Mouse (Mus musculus) G1E (cell line): ENCODE results near the gene Nectin4.

Experiments
- CTCF ChIP-seq: IDR thresholded peaks from 2 replicates; pipeline ENCODE4 v1.5.1; 2012; ENCODE audit warnings: low read depth, low read length, inconsistent platforms, mixed read lengths
- GATA1 ChIP-seq: IDR thresholded peaks from 2 replicates; pipeline ENCODE4 v1.6.1; 2012; ENCODE audit warnings: borderline replicate concordance, low read length, inconsistent platforms, mixed read lengths
- TAL1 ChIP-seq: conservative IDR thresholded peaks from 2 replicates; pipeline ENCODE4 v1.6.1; 2012; ENCODE audit warnings: low read depth, low read length, inconsistent platforms, mixed read lengths

- no peak for TF ChIP-seq CTCF
- no peak for TF ChIP-seq GATA1
- no peak for TF ChIP-seq TAL1
Measured at GRCm38 (mm10) chr1:171402991-171403390, 33.1 kb downstream of the Nectin4 start.
